Mouse (Mus musculus): ENCODE data around the gene Mical2. TPM values are rescaled to one million over a fixed set of nuclear protein-coding genes. Genes with fewer than 3 reads are reported as not detected.

Gene Mical2
- total and polyA plus RNA-seq, 3 experiments: 44.8 to 89.1 (median 87.7) TPM

DNA sequence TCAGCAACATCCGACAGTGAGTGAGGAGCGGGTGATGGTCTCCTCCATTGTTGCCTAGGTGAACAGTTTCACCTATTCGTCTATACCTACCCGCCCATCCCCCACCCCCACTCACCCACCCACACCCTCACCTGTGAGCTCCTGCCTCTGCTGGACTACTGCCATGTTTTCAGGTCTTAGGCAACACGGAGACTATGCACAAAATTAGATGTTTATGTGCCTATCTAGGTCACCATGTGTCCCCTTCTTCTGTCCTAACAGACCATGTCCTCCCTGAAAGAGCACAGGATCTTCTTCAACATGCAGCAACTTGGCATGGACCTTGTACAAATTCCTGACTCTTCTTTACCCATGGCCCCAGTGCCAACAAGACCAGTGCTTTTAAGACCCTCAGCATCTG, 74.5 kb downstream of the Mical2 start:
- no peaks in the 10 kb centered on the region for H3K27me3 ChIP-seq (ENCODE audit: control insufficient read depth, insufficient read depth, low read length)
- peaks cover 2% of the 10 kb centered on the region; the same call in 1 of the 2 replicates for H3K36me3 ChIP-seq (ENCODE audit: control insufficient read depth, insufficient read depth, low read length)
- no peak overlapping the region for H3K9ac ChIP-seq (ENCODE audit: low read depth, low read length)
- 26% methylated on average over 5 of the region's 5 CpGs for WGBS
- intact Hi-C loops (cut with DNase I): no loop called here
- peak in 1 of 2 experiments; percentile 26 for DNase-seq
- no peak overlapping the region for H3K4me3 ChIP-seq
- TF ChIP-seq POLR2A (IDR thresholded peaks at IDR 0.05; ENCODE audit: insufficient read depth, low read depth, low read length) (no peak), EP300 (IDR thresholded peaks at IDR 0.05; ENCODE audit: insufficient read depth, low read depth, low read length) (no peak), CTCF (IDR thresholded peaks at IDR 0.05) (no peak)
- peaks cover 40% of the 10 kb centered on the region for H3K4me1 ChIP-seq (ENCODE audit: control insufficient read depth, insufficient read depth, low read length)
- peak overlapping the region; percentile 61 for H3K27ac ChIP-seq
- no peaks in the 10 kb centered on the region for H3K79me2 ChIP-seq (replicated peaks; ENCODE audit: control insufficient read depth, insufficient read depth, low read length)

DNA sequence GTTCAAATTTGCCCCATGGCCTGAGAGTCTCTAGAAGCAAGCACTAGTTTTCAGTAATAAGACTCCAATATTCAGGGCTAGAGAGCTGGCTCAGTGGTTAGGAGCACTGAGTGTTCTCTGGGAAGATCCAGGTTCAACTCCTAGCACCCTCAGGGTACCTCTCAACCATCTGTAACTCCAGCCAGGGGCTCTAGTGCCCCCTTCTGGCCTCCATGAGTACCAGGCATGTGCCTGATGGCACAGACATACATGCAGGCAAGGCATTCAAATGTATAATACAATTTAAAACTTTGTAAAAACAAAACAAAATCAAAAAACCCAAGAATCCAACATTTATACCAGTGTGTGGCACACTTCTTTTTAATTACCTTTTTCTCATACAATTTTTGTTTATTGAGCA, 75.4 kb downstream of the Mical2 start:
- Histone ChIP-seq H3K4me1 (ENCODE audit: control insufficient read depth, insufficient read depth, low read length) (peaks cover 32% of the 10 kb centered on the region), H3K27ac (peak overlapping the region; percentile 61; the same call in 1 of the 2 replicates), H3K4me3 (no peak overlapping the region), H3K79me2 (replicated peaks; ENCODE audit: control insufficient read depth, insufficient read depth, low read length) (no peaks in the 10 kb centered on the region), H3K36me3 (ENCODE audit: control insufficient read depth, insufficient read depth, low read length) (peaks cover 2% of the 10 kb centered on the region; the same call in 1 of the 2 replicates), H3K27me3 (ENCODE audit: control insufficient read depth, insufficient read depth, low read length) (no peaks in the 10 kb centered on the region), H3K9ac (ENCODE audit: low read depth, low read length) (no peak overlapping the region)
- intact Hi-C loops (cut with DNase I): no loop called here
- DNase-seq: no peak
- peak; percentile 60 for TF ChIP-seq CTCF (IDR thresholded peaks at IDR 0.05)
- no peak for TF ChIP-seq EP300 (IDR thresholded peaks at IDR 0.05; ENCODE audit: insufficient read depth, low read depth, low read length)
- TF ChIP-seq POLR2A (IDR thresholded peaks at IDR 0.05; ENCODE audit: insufficient read depth, low read depth, low read length): no peak

DNA sequence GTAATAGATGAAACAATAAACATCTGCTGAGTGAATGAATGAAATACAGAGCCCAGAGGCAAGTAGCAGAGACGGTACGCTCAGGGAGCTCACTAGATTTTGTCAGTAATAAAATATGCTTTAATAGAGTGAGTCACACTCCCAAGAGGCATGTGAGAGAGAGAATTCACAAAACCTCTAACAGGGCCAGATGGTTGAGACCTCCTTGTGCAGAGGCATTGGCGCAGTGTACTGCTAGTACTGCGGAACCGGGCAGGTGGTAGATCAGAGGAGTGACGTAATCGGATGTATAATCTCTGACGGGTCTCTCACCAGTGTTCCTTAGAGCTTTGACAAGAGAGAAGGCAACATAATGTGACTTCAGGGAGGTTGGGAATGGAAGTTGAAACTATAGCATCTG, 78.7 kb downstream of the Mical2 start:
- Histone ChIP-seq H3K36me3 (ENCODE audit: control insufficient read depth, insufficient read depth, low read length) (peaks cover 4% of the 10 kb centered on the region; the same call in 1 of the 2 replicates), H3K27me3 (ENCODE audit: control insufficient read depth, insufficient read depth, low read length) (no peaks in the 10 kb centered on the region), H3K79me2 (replicated peaks; ENCODE audit: control insufficient read depth, insufficient read depth, low read length) (no peaks in the 10 kb centered on the region), H3K4me3 (no peak overlapping the region), H3K27ac (0 out of 2 replicates have a peak overlapping the region, but pooled peaks have one; percentile 2), H3K4me1 (ENCODE audit: control insufficient read depth, insufficient read depth, low read length) (peaks cover 10% of the 10 kb centered on the region), H3K9ac (ENCODE audit: low read depth, low read length) (no peak overlapping the region)
- WGBS: 79% methylated on average over 8 of the region's 8 CpGs
- no peak for TF ChIP-seq EP300 (IDR thresholded peaks at IDR 0.05; ENCODE audit: insufficient read depth, low read depth, low read length)
- no peak for TF ChIP-seq CTCF (IDR thresholded peaks at IDR 0.05)
- no peak for TF ChIP-seq POLR2A (IDR thresholded peaks at IDR 0.05; ENCODE audit: insufficient read depth, low read depth, low read length)
- DNase-seq: no peak
- intact Hi-C loops (cut with DNase I): no loop called here

DNA sequence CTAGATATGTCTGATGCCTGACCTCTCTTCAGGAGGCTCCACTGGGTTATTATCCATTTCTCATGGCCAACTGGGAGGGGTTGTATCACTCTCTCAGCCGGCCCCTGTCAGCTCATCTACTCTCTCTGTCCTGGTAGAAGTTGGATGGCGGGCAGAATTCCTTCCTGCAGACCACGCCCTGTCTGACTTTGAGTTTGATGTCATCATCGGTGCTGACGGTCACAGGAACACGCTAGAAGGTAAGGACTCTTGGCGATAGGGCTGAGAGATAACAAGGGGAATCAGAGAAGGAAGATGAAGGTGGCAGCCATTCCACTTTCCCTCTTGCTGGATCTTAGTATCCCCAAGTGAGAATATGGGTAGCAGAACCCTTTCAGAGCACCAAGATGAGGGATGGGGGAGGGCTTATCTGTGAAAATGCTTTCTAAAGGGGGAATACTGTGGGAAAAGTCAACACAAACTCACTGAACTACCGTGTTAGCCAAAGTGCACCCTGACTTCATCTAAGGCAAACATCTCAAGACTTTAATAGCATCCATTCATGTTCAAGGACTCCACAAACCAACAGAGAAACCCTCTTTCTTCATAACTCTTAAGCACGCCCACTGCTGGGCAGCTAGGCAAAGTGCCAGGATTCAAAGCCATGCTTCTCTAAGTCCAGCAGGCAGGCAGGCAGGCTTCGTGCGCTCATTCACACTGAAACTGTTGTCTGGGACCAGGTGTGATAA, 83.8 kb downstream of the Mical2 start:
- WGBS: 70% methylated on average over 11 of the region's 11 CpGs
- no peak for DNase-seq
- no peak overlapping the region for H3K4me3 ChIP-seq
- H3K9ac ChIP-seq (ENCODE audit: low read depth, low read length): no peak overlapping the region
- no peaks in the 10 kb centered on the region for H3K27me3 ChIP-seq (ENCODE audit: control insufficient read depth, insufficient read depth, low read length)
- TF ChIP-seq EP300 (IDR thresholded peaks at IDR 0.05; ENCODE audit: insufficient read depth, low read depth, low read length): no peak
- TF ChIP-seq CTCF (IDR thresholded peaks at IDR 0.05): no peak
- TF ChIP-seq POLR2A (IDR thresholded peaks at IDR 0.05; ENCODE audit: insufficient read depth, low read depth, low read length): no peak
- peaks cover 9% of the 10 kb centered on the region for H3K4me1 ChIP-seq (ENCODE audit: control insufficient read depth, insufficient read depth, low read length)
- intact Hi-C loops (cut with DNase I): loop anchor here (5.0 kb wide), 1 partner anchor 32 kb away; no protein-coding TSS in a partner anchor
- no peaks in the 10 kb centered on the region for H3K79me2 ChIP-seq (replicated peaks; ENCODE audit: control insufficient read depth, insufficient read depth, low read length)
- H3K27ac ChIP-seq: no peak overlapping the region
- H3K36me3 ChIP-seq (ENCODE audit: control insufficient read depth, insufficient read depth, low read length): peaks cover 15% of the 10 kb centered on the region

DNA sequence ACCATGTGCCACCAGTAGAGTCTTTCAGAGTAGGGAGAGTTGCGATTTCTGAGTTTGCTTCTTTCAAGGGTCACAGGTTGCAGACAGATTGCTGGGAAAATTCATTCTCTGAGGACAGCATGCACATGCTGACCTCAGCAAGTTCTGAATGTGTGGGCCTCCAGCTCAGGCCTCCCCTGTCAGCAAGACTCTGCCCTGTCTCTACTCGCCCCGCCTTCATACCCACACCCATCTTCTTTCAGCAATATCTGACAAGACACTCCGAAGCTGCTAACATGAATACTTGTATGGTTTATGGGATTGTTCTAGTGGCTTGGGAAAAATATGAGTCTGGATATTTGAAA, 84.3 kb downstream of the Mical2 start:
- Histone ChIP-seq H3K27ac (no peak overlapping the region), H3K79me2 (replicated peaks; ENCODE audit: control insufficient read depth, insufficient read depth, low read length) (no peaks in the 10 kb centered on the region), H3K4me3 (no peak overlapping the region), H3K27me3 (ENCODE audit: control insufficient read depth, insufficient read depth, low read length) (no peaks in the 10 kb centered on the region), H3K36me3 (ENCODE audit: control insufficient read depth, insufficient read depth, low read length) (peaks cover 15% of the 10 kb centered on the region), H3K4me1 (ENCODE audit: control insufficient read depth, insufficient read depth, low read length) (peaks cover 9% of the 10 kb centered on the region), H3K9ac (ENCODE audit: low read depth, low read length) (no peak overlapping the region)
- intact Hi-C loops (cut with DNase I): loop anchor here (5.0 kb wide), 1 partner anchor 33 kb away; no protein-coding TSS in a partner anchor
- TF ChIP-seq POLR2A (IDR thresholded peaks at IDR 0.05; ENCODE audit: insufficient read depth, low read depth, low read length): no peak
- no peak for TF ChIP-seq EP300 (IDR thresholded peaks at IDR 0.05; ENCODE audit: insufficient read depth, low read depth, low read length)
- TF ChIP-seq CTCF (IDR thresholded peaks at IDR 0.05): no peak
- WGBS: 79% methylated on average over 4 of the region's 4 CpGs
- no peak for DNase-seq

DNA sequence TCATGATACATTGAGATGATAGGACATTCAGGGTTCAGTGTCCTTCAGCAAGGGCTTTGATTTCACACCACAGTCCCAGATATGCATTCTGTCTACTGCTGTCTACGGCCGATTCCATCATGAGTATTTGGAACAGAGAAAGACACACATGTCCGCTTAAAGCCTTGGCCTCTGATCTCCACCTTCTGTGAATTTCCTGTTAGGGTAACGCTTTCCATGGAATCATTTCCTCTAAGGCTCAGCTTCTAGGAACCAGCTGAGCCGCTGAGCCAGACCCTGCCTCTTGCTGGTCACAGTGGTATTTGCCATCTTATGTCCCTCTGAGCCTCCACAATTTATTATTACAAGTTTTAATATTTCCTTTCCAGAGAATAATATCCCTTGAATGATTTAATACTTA, 87.6 kb downstream of the Mical2 start:
- DNase-seq: no peak
- intact Hi-C loops (cut with DNase I): loop anchor here (5.0 kb wide), 1 partner anchor 36 kb away; no protein-coding TSS in a partner anchor
- 43% methylated on average over 5 of the region's 5 CpGs for WGBS
- H3K4me3 ChIP-seq: no peak overlapping the region
- no peaks in the 10 kb centered on the region for H3K27me3 ChIP-seq (ENCODE audit: control insufficient read depth, insufficient read depth, low read length)
- no peak overlapping the region for H3K9ac ChIP-seq (ENCODE audit: low read depth, low read length)
- peaks cover 12% of the 10 kb centered on the region for H3K36me3 ChIP-seq (ENCODE audit: control insufficient read depth, insufficient read depth, low read length)
- peak overlapping the region; percentile 32 for H3K27ac ChIP-seq
- TF ChIP-seq CTCF (IDR thresholded peaks at IDR 0.05) (no peak), POLR2A (IDR thresholded peaks at IDR 0.05; ENCODE audit: insufficient read depth, low read depth, low read length) (no peak), EP300 (IDR thresholded peaks at IDR 0.05; ENCODE audit: insufficient read depth, low read depth, low read length) (no peak)
- H3K4me1 ChIP-seq (ENCODE audit: control insufficient read depth, insufficient read depth, low read length): peaks cover 17% of the 10 kb centered on the region
- H3K79me2 ChIP-seq (replicated peaks; ENCODE audit: control insufficient read depth, insufficient read depth, low read length): no peaks in the 10 kb centered on the region
